Mouse (Mus musculus) stomach, postnatal 0 days (tissue): ENCODE measurements around the gene Gm8947.

Experiments
- CTCF ChIP-seq: IDR thresholded peaks from 2 replicates; pipeline ENCODE4 v1.5.1; 2016; ENCODE audit warnings: antibody characterized with exemption, low read depth, mild to moderate bottlenecking, moderate library complexity
- EP300 ChIP-seq: optimal IDR thresholded peaks from 2 replicates; pipeline ENCODE3; 2016; ENCODE audit warnings: antibody characterized with exemption

DNA sequence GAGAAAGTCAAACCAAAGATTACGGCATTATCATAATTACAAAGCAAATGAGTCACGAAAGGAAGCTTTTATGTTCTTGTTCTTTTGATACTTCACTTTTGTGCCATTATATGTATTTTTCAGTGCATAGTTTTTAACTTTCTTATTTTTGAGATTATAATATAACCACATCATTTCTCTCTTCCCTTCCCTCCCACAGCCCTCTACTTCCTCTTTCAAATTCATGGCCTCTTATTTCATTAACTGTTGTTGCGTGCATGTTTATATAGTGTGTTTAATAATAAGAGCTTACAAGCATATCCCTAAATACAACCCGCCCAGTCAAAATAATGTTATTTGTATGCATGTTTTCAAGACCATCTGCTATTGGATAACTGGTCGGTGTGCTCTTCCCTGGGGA lies 26.9 kb downstream of the Gm8947 start:
- TF ChIP-seq EP300 (no peak), CTCF (no peak)
